Mouse (Mus musculus) spleen, adult 10 weeks (tissue): ENCODE measurements around the gene Grsf1. TPM values are rescaled to one million over a fixed set of nuclear protein-coding genes. Genes with fewer than 3 reads are reported as not detected.

ENCODE experiments used
- polyA plus RNA-seq: library from polyadenylated mRNA; stranded (reverse); fragments of 350-450 nt; fragmentation: Illumina TruSeq; extraction: RNeasy Lipid Tissue Mini Kit (QIAGEN cat#74804); gene quantifications from one replicate; pipeline ENCODE4 v1.2.3, GENCODE M21; 2015; ENCODE audit warnings: low replicate concordance; ENCODE audit not compliant: insufficient read depth

Grsf1 gene
- polyA plus RNA-seq: 70.3 TPM

GRCm38 (mm10) chr5:88675443-88676387 lies at the start of gene Grsf1:
Gene Grsf1, minus strand, starts transcription at chr5:88676171.

DNA sequence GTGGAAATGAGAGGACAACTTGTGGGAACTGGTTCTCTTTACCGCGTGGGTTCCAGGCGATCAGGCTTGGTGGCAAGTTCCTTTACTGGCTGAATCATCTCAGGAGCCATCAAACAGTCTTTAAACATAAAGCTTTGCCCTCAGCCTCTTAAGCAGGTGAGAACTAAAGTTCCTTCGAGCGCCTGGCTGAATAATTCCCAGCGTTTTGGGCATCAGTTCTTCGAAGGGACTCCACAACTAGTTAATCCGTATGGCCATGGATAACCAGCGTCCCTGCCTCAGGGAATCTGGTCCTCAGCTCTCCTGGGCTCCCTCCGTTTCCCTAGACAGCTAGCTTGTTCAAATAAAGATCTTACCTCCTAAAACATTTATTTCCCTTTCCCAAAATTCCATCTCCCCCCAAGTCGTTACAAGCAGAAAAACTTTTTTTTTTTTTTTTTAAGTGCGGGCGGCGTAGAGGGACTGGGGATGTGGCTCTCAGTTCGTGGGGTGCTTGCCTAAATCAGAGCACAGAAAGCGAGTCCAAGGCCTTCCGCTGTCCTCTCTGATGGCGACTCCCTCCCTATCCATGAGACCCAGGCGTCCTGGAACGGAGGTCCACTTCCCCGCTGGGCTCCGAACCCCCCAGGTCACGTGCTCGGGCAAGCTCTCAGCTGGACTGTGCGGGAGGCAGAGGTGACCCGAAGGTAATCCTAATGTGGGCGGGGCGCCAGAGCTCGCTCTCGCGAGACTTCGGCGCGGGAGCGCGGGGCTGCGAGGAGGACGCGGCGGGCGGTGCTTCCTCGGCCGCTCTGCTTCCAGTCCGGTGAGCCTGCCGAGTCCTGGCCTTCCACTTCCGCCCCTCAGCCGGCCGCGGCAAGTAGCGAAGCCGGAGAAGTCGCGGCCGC lies 44.4 kb upstream of the Grsf1 start, which contains the start of gene Mob1b:
Gene Mob1b, plus strand, starts transcription at position 740 of the 887 bp plus-strand sequence.

Other genes starting within 250 kb of the Grsf1 start
- not detected for gene Ambn, start 220.2 kb downstream of the Grsf1 start, polyA plus RNA-seq
- gene Enam, start 188.2 kb downstream of the Grsf1 start, polyA plus RNA-seq: not detected
- gene Jchain, start 148.3 kb downstream of the Grsf1 start, polyA plus RNA-seq: 1,764 TPM
- gene Utp3, start 121.7 kb downstream of the Grsf1 start, polyA plus RNA-seq: 91.5 TPM
- gene Rufy3, start 111.1 kb downstream of the Grsf1 start, polyA plus RNA-seq: 26.9 TPM
- gene Mob1b, start 44.7 kb upstream of the Grsf1 start, polyA plus RNA-seq: 24.9 TPM
- 54.2 TPM for gene Dck, start 88.8 kb upstream of the Grsf1 start, polyA plus RNA-seq
- gene Slc4a4, start 210.6 kb upstream of the Grsf1 start, polyA plus RNA-seq: 0.25 TPM